Mouse (Mus musculus): ENCODE results near the gene Eml1. TPM values are rescaled to one million over a fixed set of nuclear protein-coding genes. Genes with fewer than 3 reads are reported as not detected.

Eml1 gene
- polyA plus RNA-seq, 1 experiment from 2014 or later, result 56.5 TPM

Other genes with a start within 250 kb of the Eml1 start
- gene Setd3, start 191.6 kb upstream of the Eml1 start, polyA plus RNA-seq (2014; fragmentation: Nextera tagmentation; extraction: Ambion mirVana), result 49.4 and 77.7 TPM in 2 replicates
- gene Ccnk, start 191.4 kb upstream of the Eml1 start, polyA plus RNA-seq (2014; fragmentation: Nextera tagmentation; extraction: Ambion mirVana), result 6.9 and 8.1 TPM in 2 replicates
- gene Ccdc85c, start 95.5 kb upstream of the Eml1 start, polyA plus RNA-seq (2014; fragmentation: Nextera tagmentation; extraction: Ambion mirVana), result 9.9 and 11.0 TPM in 2 replicates
- 0.27 and 0.61 TPM in 2 replicates for gene Hhipl1, start 64.7 kb upstream of the Eml1 start, polyA plus RNA-seq (2014; fragmentation: Nextera tagmentation; extraction: Ambion mirVana)
- gene Cyp46a1, start 36.6 kb upstream of the Eml1 start, polyA plus RNA-seq (2014; fragmentation: Nextera tagmentation; extraction: Ambion mirVana), result 4.7 and 5.8 TPM in 2 replicates
- gene Evl, start 183.8 kb downstream of the Eml1 start, polyA plus RNA-seq (2014; fragmentation: Nextera tagmentation; extraction: Ambion mirVana), result 73.7 and 91.5 TPM in 2 replicates